Mouse (Mus musculus): ENCODE measurements around the gene Tmem131l.

DNA sequence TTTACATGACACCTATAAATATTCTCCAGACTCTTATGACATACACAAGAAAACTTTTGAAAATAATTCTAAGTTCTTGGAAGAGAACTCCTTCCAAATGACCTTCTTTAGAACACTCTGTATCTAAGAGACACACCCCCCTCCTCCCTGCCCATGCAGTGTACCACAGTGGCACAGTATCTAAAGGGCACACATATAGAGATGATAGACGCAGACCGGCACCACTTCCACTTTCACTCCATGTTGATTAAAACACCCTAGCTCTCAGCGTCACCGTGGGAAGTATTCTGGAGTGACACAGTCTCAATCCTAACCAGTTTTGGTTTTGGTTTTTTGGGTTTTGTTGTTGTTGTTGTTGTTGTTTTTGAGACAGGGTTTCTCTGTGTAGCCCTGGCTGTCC lies 3.1 kb downstream of the Tmem131l start:
- no peak for TF ChIP-seq CTCF (IDR thresholded peaks at IDR 0.05; ENCODE audit: low read depth, low read length)
- no peak for TF ChIP-seq POLR2A (IDR thresholded peaks at IDR 0.05; ENCODE audit: borderline replicate concordance, low read depth, low read length)
